Comparison of ENCODE assay signal across 24 mouse cellular contexts in genomic region chr6:135247861-135248260, GRCm38 (mm10). TPM values are rescaled to one million over a fixed set of nuclear protein-coding genes. Genes with fewer than 3 reads are reported as not detected.
"Had no signal": no experiment of that assay in that cellular context is flagged by ENCODE, and none has a peak within 500 bp of the region (broad histone marks: within the 10 kb centered on the region; RNA-seq: fewer than 3 reads in every experiment).

No protein-coding gene starts in this region.

- H3K4me3 ChIP-seq: gastrocnemius, adult 2 months; heart, embryonic 10.5 days; heart, embryonic 12.5 days; hindbrain, embryonic 10.5 days; hindbrain, embryonic 12.5 days; intestine, embryonic 15.5 days; layer of hippocampus, adult 2 months; left cerebral cortex, adult 2 months; limb, embryonic 10.5 days; limb, embryonic 12.5 days had no signal

- H3K4me2 ChIP-seq: heart, embryonic 12.5 days; hindbrain, embryonic 12.5 days; hindbrain, embryonic 14.5 days; intestine, embryonic 15.5 days; limb, embryonic 12.5 days had no signal

- H3K27me3 ChIP-seq: hindbrain, embryonic 12.5 days; intestine, embryonic 15.5 days had no signal

- H3K27ac ChIP-seq: gastrocnemius, adult 2 months; heart, embryonic 10.5 days; hindbrain, embryonic 10.5 days; hindbrain, embryonic 12.5 days; hindbrain, embryonic 14.5 days; intestine, embryonic 15.5 days; layer of hippocampus, adult 2 months; left cerebral cortex, adult 2 months; limb, embryonic 10.5 days; limb, embryonic 12.5 days had no signal

- H3K9me3 ChIP-seq: heart, embryonic 10.5 days; heart, embryonic 12.5 days; hindbrain, embryonic 10.5 days; hindbrain, embryonic 12.5 days; intestine, embryonic 15.5 days; limb, embryonic 10.5 days; limb, embryonic 12.5 days had no signal

- ATAC-seq: hindbrain, embryonic 16.5 days; inflammation-experienced regulatory T-cells, adult 6 months; intestine, embryonic 15.5 days; intestine, postnatal 0 days had no signal

- H3K36me3 ChIP-seq: heart, embryonic 10.5 days; heart, embryonic 12.5 days; hindbrain, embryonic 10.5 days; hindbrain, embryonic 12.5 days; intestine, embryonic 15.5 days; limb, embryonic 10.5 days; limb, embryonic 12.5 days had no signal

- H3K9ac ChIP-seq: heart, embryonic 12.5 days; hindbrain, embryonic 12.5 days; hindbrain, embryonic 14.5 days; intestine, embryonic 15.5 days; limb, embryonic 12.5 days had no signal

- DNase-seq: gastrocnemius, adult 2 months; gastrocnemius, postnatal 10 days; gastrocnemius, postnatal 25 days; heart, adult 18-20 months; heart, postnatal 10 days; heart, postnatal 4 days; kidney, adult 18-20 months; kidney, adult 8-10 months; kidney, postnatal 10 days; kidney, postnatal 25 days; kidney, postnatal 4 days had no signal

RNA-seq across cellular contexts. Expression of gene Gsg1, which starts 6.3 kb away (rescaled TPM):
- polyA plus RNA-seq: inflammation-experienced regulatory T-cells, adult 6 months had no signal
